Mouse (Mus musculus) embryonic facial prominence, embryonic 10.5 days (tissue): ENCODE results near the gene Zfp945. TPM values are rescaled to one million over a fixed set of nuclear protein-coding genes. Genes with fewer than 3 reads are reported as not detected.

Source experiments
- polyA plus RNA-seq: library from polyadenylated mRNA; unstranded; fragments of >200 nt; fragmentation: Nextera tagmentation; extraction: Ambion mirVana; gene quantifications from 2 replicates; pipeline ENCODE4 v1.2.1, GENCODE M21; 2016

Gene Zfp945
- polyA plus RNA-seq, 1 experiment from 2014 or later = 18.1 TPM

Other genes starting within 250 kb of the Zfp945 start
- not detected in 2 replicates for gene Vmn2r113, start 75.8 kb upstream of the Zfp945 start, polyA plus RNA-seq
- gene Vmn2r-ps130, start 194.0 kb upstream of the Zfp945 start, polyA plus RNA-seq = not detected in 2 replicates